Mouse (Mus musculus): ENCODE measurements around the gene Tbc1d22a.
"Not testable (repeated sequence)": the region's sequence is repeated elsewhere in the genome, so short reads cannot be mapped to it uniquely, and the experiment has no call there.

DNA sequence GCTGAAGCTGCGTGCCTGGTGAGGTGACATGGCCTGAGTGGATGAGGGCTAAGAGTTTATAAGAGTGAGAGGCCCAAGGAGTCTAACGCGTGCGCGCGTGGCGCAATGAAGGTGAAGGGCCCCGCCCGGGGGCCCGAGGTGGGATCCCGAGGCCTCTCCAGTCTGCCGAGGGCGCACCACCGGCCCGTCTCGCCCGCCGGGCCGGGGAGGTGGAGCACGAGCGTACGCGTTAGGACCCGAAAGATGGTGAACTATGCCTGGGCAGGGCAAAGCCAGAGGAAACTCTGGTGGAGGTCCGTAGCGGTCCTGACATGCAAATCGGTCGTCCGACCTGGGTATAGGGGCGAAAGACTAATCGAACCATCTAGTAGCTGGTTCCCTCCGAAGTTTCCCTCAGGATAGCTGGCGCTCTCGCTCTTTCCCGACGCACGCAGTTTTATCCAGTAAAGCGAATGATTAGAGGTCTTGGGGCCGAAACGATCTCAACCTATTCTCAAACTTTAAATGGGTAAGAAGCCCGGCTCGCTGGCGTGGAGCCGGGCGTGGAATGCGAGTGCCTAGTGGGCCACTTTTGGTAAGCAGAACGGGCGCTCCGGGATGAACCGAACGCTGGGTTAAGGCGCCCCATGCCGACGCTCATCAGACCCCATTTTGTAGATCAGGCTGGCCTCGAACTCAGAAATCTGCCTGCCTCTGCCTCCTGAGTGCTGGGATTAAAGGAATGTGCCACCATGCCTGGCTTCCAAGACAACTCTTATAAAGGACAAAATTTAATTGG is 19.4 kb upstream of the Tbc1d22a start:
- not testable (repeated sequence) for TF ChIP-seq CTCF (IDR thresholded peaks at IDR 0.05; ENCODE audit: low read depth, low read length); POLR2A (IDR thresholded peaks at IDR 0.05; ENCODE audit: borderline replicate concordance, low read depth, low read length)

Data from bone marrow macrophage, adult 2 months (primary cell).